Mouse (Mus musculus) bone marrow, adult 2 months (tissue): Measurements from ENCODE around the gene Vps13d.

Experiments
- CTCF ChIP-seq: fragments of 200-500 bp; IDR thresholded peaks from 2 replicates; pipeline ENCODE4 v1.5.1; 2011; ENCODE audit warnings: low read length, control low read depth; ENCODE audit not compliant: control insufficient read depth, insufficient read depth
- POLR2A ChIP-seq: fragments of 200-500 bp; IDR thresholded peaks from 2 replicates; pipeline ENCODE4 v1.6.1; 2011; ENCODE audit warnings: low read depth, mild to moderate bottlenecking, control low read depth, low read length, borderline replicate concordance; ENCODE audit not compliant: control insufficient read depth

- TF ChIP-seq POLR2A (no peak), CTCF (no peak)
Measured at GRCm38 (mm10) chr4:145210564-145210963, 15.8 kb upstream of the Vps13d start.
